Mouse (Mus musculus): ENCODE data around the gene Themis2.

- no peak for TF ChIP-seq CTCF (IDR thresholded peaks at IDR 0.05; ENCODE audit: borderline replicate concordance, control insufficient read depth, extremely low read depth, insufficient read depth, low read length, poor library complexity)
- no peak for TF ChIP-seq POLR2A (IDR thresholded peaks at IDR 0.05; ENCODE audit: control insufficient read depth, extremely low read depth, insufficient read depth, low read length, poor library complexity)
Observed at GRCm38 (mm10) chr4:132816404-132816803, 20.2 kb upstream of the Themis2 start.
